Mouse (Mus musculus): ENCODE measurements around the gene Icam1. TPM values are rescaled to one million over a fixed set of nuclear protein-coding genes. Genes with fewer than 3 reads are reported as not detected.
A peak's percentile ranks its signal among the peaks of the same experiment; 100 is the strongest.

Icam1 gene
- polyA plus RNA-seq (2012), result 0.04 and 0.11 TPM in 2 replicates

GRCm38 (mm10) chr9:21015571-21016130, at the start of gene Icam1:
TSS of gene Icam1 (plus strand) at chr9:21015985.
- peaks cover 14% of the 10 kb centered on the region; the same call in 1 of the 2 replicates for H3K9me3 ChIP-seq (ENCODE audit: control insufficient read depth, low read length)
- H3K4me1 ChIP-seq (ENCODE audit: control insufficient read depth), result peaks cover 51% of the 10 kb centered on the region
- H3K27me3 ChIP-seq (ENCODE audit: control insufficient read depth), result peaks cover 56% of the 10 kb centered on the region
- H3K36me3 ChIP-seq (ENCODE audit: control insufficient read depth), result no peaks in the 10 kb centered on the region; the same call in 1 of the 2 replicates
- H3K4me3 ChIP-seq (replicated peaks), result peak within 1 kb of the TSS; percentile 53
- TF ChIP-seq GATA1 (IDR thresholded peaks at IDR 0.05; ENCODE audit: low read length), result no peak
- no peak for TF ChIP-seq TAL1 (IDR thresholded peaks at IDR 0.05; ENCODE audit: low read length)

- TF ChIP-seq GATA1 (IDR thresholded peaks at IDR 0.05; ENCODE audit: low read length), result no peak
- TF ChIP-seq TAL1 (IDR thresholded peaks at IDR 0.05; ENCODE audit: low read length), result no peak
- no peaks in the 10 kb centered on the region for H3K9me3 ChIP-seq (ENCODE audit: control insufficient read depth, low read length)
- H3K36me3 ChIP-seq (ENCODE audit: control insufficient read depth), result peaks cover 5% of the 10 kb centered on the region
- H3K4me3 ChIP-seq (replicated peaks), result no peak overlapping the region
- H3K27me3 ChIP-seq (ENCODE audit: control insufficient read depth), result no peaks in the 10 kb centered on the region
- H3K4me1 ChIP-seq (ENCODE audit: control insufficient read depth), result peaks cover 22% of the 10 kb centered on the region
Observed at GRCm38 (mm10) chr9:20966008-20966407, 49.8 kb upstream of the Icam1 start.

GRCm38 (mm10) chr9:20966747-20967146, 49.0 kb upstream of the Icam1 start:
- no peak overlapping the region for H3K4me3 ChIP-seq (replicated peaks)
- no peaks in the 10 kb centered on the region for H3K9me3 ChIP-seq (ENCODE audit: control insufficient read depth, low read length)
- peaks cover 22% of the 10 kb centered on the region for H3K4me1 ChIP-seq (ENCODE audit: control insufficient read depth)
- no peaks in the 10 kb centered on the region for H3K27me3 ChIP-seq (ENCODE audit: control insufficient read depth)
- H3K36me3 ChIP-seq (ENCODE audit: control insufficient read depth), result peaks cover 5% of the 10 kb centered on the region
- TF ChIP-seq GATA1 (IDR thresholded peaks at IDR 0.05; ENCODE audit: low read length) (no peak), TAL1 (IDR thresholded peaks at IDR 0.05; ENCODE audit: low read length) (no peak)

GRCm38 (mm10) chr9:20971751-20972140, 44.0 kb upstream of the Icam1 start:
- peaks cover 20% of the 10 kb centered on the region for H3K4me1 ChIP-seq (ENCODE audit: control insufficient read depth)
- H3K9me3 ChIP-seq (ENCODE audit: control insufficient read depth, low read length), result no peaks in the 10 kb centered on the region
- H3K36me3 ChIP-seq (ENCODE audit: control insufficient read depth), result peaks cover 5% of the 10 kb centered on the region
- no peak overlapping the region for H3K4me3 ChIP-seq (replicated peaks)
- peaks cover 27% of the 10 kb centered on the region for H3K27me3 ChIP-seq (ENCODE audit: control insufficient read depth)
- no peak for TF ChIP-seq TAL1 (IDR thresholded peaks at IDR 0.05; ENCODE audit: low read length)
- no peak for TF ChIP-seq GATA1 (IDR thresholded peaks at IDR 0.05; ENCODE audit: low read length)

- Histone ChIP-seq H3K9me3 (ENCODE audit: control insufficient read depth, low read length) (no peaks in the 10 kb centered on the region), H3K27me3 (ENCODE audit: control insufficient read depth) (peaks cover 27% of the 10 kb centered on the region), H3K36me3 (ENCODE audit: control insufficient read depth) (peaks cover 5% of the 10 kb centered on the region), H3K4me3 (replicated peaks) (no peak overlapping the region), H3K4me1 (ENCODE audit: control insufficient read depth) (peaks cover 24% of the 10 kb centered on the region)
- TF ChIP-seq TAL1 (IDR thresholded peaks at IDR 0.05; ENCODE audit: low read length), result no peak
- TF ChIP-seq GATA1 (IDR thresholded peaks at IDR 0.05; ENCODE audit: low read length), result no peak
Observed at GRCm38 (mm10) chr9:20972141-20972992, 43.4 kb upstream of the Icam1 start.

GRCm38 (mm10) chr9:20973001-20973681, 42.6 kb upstream of the Icam1 start:
- Histone ChIP-seq H3K36me3 (ENCODE audit: control insufficient read depth) (peaks cover 2% of the 10 kb centered on the region; the same call in 1 of the 2 replicates), H3K4me1 (ENCODE audit: control insufficient read depth) (peaks cover 25% of the 10 kb centered on the region), H3K27me3 (ENCODE audit: control insufficient read depth) (peaks cover 27% of the 10 kb centered on the region), H3K4me3 (replicated peaks) (no peak overlapping the region), H3K9me3 (ENCODE audit: control insufficient read depth, low read length) (no peaks in the 10 kb centered on the region)
- TF ChIP-seq GATA1 (IDR thresholded peaks at IDR 0.05; ENCODE audit: low read length), result no peak
- TF ChIP-seq TAL1 (IDR thresholded peaks at IDR 0.05; ENCODE audit: low read length), result no peak

GRCm38 (mm10) chr9:20973682-20974075, 42.1 kb upstream of the Icam1 start:
- H3K9me3 ChIP-seq (ENCODE audit: control insufficient read depth, low read length), result no peaks in the 10 kb centered on the region
- TF ChIP-seq TAL1 (IDR thresholded peaks at IDR 0.05; ENCODE audit: low read length) (no peak), GATA1 (IDR thresholded peaks at IDR 0.05; ENCODE audit: low read length) (no peak)
- peaks cover 25% of the 10 kb centered on the region for H3K4me1 ChIP-seq (ENCODE audit: control insufficient read depth)

GRCm38 (mm10) chr9:20975431-20976215, 40.2 kb upstream of the Icam1 start:
- H3K4me1 ChIP-seq (ENCODE audit: control insufficient read depth), result peaks cover 25% of the 10 kb centered on the region
- TF ChIP-seq TAL1 (IDR thresholded peaks at IDR 0.05; ENCODE audit: low read length), result no peak
- no peak for TF ChIP-seq GATA1 (IDR thresholded peaks at IDR 0.05; ENCODE audit: low read length)

More at GRCm38 (mm10) chr9:20973682-20974075, 42.1 kb upstream of the Icam1 start:
- Histone ChIP-seq H3K4me3 (replicated peaks) (no peak overlapping the region), H3K36me3 (ENCODE audit: control insufficient read depth) (no peaks in the 10 kb centered on the region), H3K27me3 (ENCODE audit: control insufficient read depth) (peaks cover 27% of the 10 kb centered on the region)

More at GRCm38 (mm10) chr9:20975431-20976215, 40.2 kb upstream of the Icam1 start:
- Histone ChIP-seq H3K36me3 (ENCODE audit: control insufficient read depth) (no peaks in the 10 kb centered on the region), H3K4me3 (replicated peaks) (peak overlapping the region; percentile 71), H3K27me3 (ENCODE audit: control insufficient read depth) (peaks cover 27% of the 10 kb centered on the region), H3K9me3 (ENCODE audit: control insufficient read depth, low read length) (no peaks in the 10 kb centered on the region)

All from erythroblast, embryonic 14.5 days (primary cell).